Mouse (Mus musculus) adrenal gland, postnatal 4 days (tissue): ENCODE data around the gene Pigk. TPM values are rescaled to one million over a fixed set of nuclear protein-coding genes. Genes with fewer than 3 reads are reported as not detected.
"Not testable (repeated sequence)": the region's sequence is repeated elsewhere in the genome, so short reads cannot be mapped to it uniquely, and the experiment has no call there.

ENCODE experiments used
- DNase-seq, 2 experiments: peaks; one replicate each; pipeline ENCODE4 v3.0.0; 2021 to 2022; ENCODE audit warnings: low spot score in 2 of 2, mixed read lengths in 2 of 2
- long read RNA-seq, 2 experiments: library from polyadenylated mRNA; stranded (forward); transcript quantifications; one replicate each; pipeline ENCODE4 v2.0.0; 2021
- total RNA-seq, 2 experiments: library from RNA; stranded (reverse); gene quantifications; 2 replicates each; pipeline ENCODE4 v1.2.3; 2021

Pigk gene
- total RNA-seq, result 10 to 100 TPM; 52.9 to 59.3 TPM
- long read RNA-seq, experiment 1, full-length matches to known transcripts, result 66 of 78 reads
- long read RNA-seq, experiment 1, partial matches to known transcripts, result 3 of 78 reads
- long read RNA-seq, experiment 1, other reads (novel, unspliced or antisense), result 9 of 78 reads
- long read RNA-seq, experiment 2, full-length matches to known transcripts, result 113 of 135 reads
- long read RNA-seq, experiment 2, partial matches to known transcripts, result 5 of 135 reads
- long read RNA-seq, experiment 2, other reads (novel, unspliced or antisense), result 17 of 135 reads

- peak; percentile 85 for DNase-seq
Measured at GRCm38 (mm10) chr3:152713991-152714902, at the start of gene Pigk. Pigk (plus strand) TSS chr3:152714100.

GRCm38 (mm10) chr3:152666991-152667355 lies 46.9 kb upstream of the Pigk start:
- no peak for DNase-seq

GRCm38 (mm10) chr3:152667356-152668211 lies 46.3 kb upstream of the Pigk start:
- no peak for DNase-seq

GRCm38 (mm10) chr3:152668239-152668638 lies 45.7 kb upstream of the Pigk start, which contains the start of gene Ak5:
Ak5 (minus strand) TSS chr3:152668360.
- no peak for DNase-seq

GRCm38 (mm10) chr3:152668793-152669192 lies 45.1 kb upstream of the Pigk start:
- DNase-seq, result no peak

- DNase-seq, result no peak
Measured at GRCm38 (mm10) chr3:152669783-152670182, 44.1 kb upstream of the Pigk start.

GRCm38 (mm10) chr3:152674663-152675062 lies 39.2 kb upstream of the Pigk start:
- no peak for DNase-seq

GRCm38 (mm10) chr3:152688532-152688931 lies 25.4 kb upstream of the Pigk start:
- DNase-seq, result no peak

- no peak for DNase-seq
Measured at GRCm38 (mm10) chr3:152689105-152689504, 24.8 kb upstream of the Pigk start.

- DNase-seq, result no peak
Measured at GRCm38 (mm10) chr3:152694950-152695349, 18.9 kb upstream of the Pigk start.

- no peak for DNase-seq
Measured at GRCm38 (mm10) chr3:152698017-152698416, 15.9 kb upstream of the Pigk start.

GRCm38 (mm10) chr3:152699261-152699660 lies 14.6 kb upstream of the Pigk start:
- no peak for DNase-seq

GRCm38 (mm10) chr3:152701536-152701935 lies 12.4 kb upstream of the Pigk start:
- not testable (repeated sequence) for DNase-seq

GRCm38 (mm10) chr3:152702274-152702843 lies 11.5 kb upstream of the Pigk start:
- DNase-seq, result no peak

GRCm38 (mm10) chr3:152705826-152706225 lies 8.1 kb upstream of the Pigk start:
- no peak for DNase-seq

- no peak for DNase-seq
Measured at GRCm38 (mm10) chr3:152706901-152707300, 7.0 kb upstream of the Pigk start.

GRCm38 (mm10) chr3:152707321-152707823 lies 6.5 kb upstream of the Pigk start:
- no peak for DNase-seq

GRCm38 (mm10) chr3:152709936-152710335 lies 4.0 kb upstream of the Pigk start:
- DNase-seq, result no peak

GRCm38 (mm10) chr3:152712957-152713356 lies 943 bp upstream of the Pigk start:
- no peak for DNase-seq

- DNase-seq, result no peak
Measured at GRCm38 (mm10) chr3:152721301-152721700, 7.4 kb downstream of the Pigk start.

GRCm38 (mm10) chr3:152722836-152723235 lies 8.9 kb downstream of the Pigk start:
- DNase-seq, result no peak
